Mouse (Mus musculus) midbrain, postnatal 0 days (tissue): ENCODE results near the gene Olfr16. TPM values are rescaled to one million over a fixed set of nuclear protein-coding genes. Genes with fewer than 3 reads are reported as not detected.
A peak's percentile ranks its signal among the peaks of the same experiment; 100 is the strongest.

ENCODE experiments used
- ATAC-seq: fragments of 200-750 bp; cut with Nextera tagmentation; 2 replicates; pipeline ENCODE4 v1.8.0; 2017; ENCODE audit warnings: moderate number of reproducible peaks, mild to moderate bottlenecking, moderate TSS enrichment, moderate library complexity; ENCODE audit not compliant: low FRiP score
- DNase-seq: peaks from one replicate; pipeline ENCODE4 v3.0.0-alpha.2; 2015; ENCODE audit warnings: low spot score
- H3K27ac ChIP-seq: fragments of 300-500 bp; sonication (generic); 2 replicates; pipeline ENCODE4 v1.5.1; 2014; ENCODE audit warnings: low read depth, mild to moderate bottlenecking, low read length, mixed read lengths
- H3K27me3 ChIP-seq: fragments of 300-500 bp; sonication (generic); 2 replicates; pipeline ENCODE4 v1.6.1; 2014; ENCODE audit warnings: low read length, control low read depth, mixed read lengths; ENCODE audit not compliant: insufficient read depth
- H3K36me3 ChIP-seq: fragments of 300-500 bp; sonication (generic); 2 replicates; pipeline ENCODE4 v1.6.1; 2014; ENCODE audit warnings: low read length, control low read depth, mixed read lengths; ENCODE audit not compliant: insufficient read depth
- H3K4me1 ChIP-seq: fragments of 300-500 bp; sonication (generic); 2 replicates; pipeline ENCODE4 v1.6.1; 2014; ENCODE audit warnings: mild to moderate bottlenecking, control low read depth, antibody characterized with exemption, low read length, mixed read lengths; ENCODE audit not compliant: insufficient read depth
- H3K4me2 ChIP-seq: fragments of 300-500 bp; sonication (generic); 2 replicates; pipeline ENCODE4 v1.6.1; 2014; ENCODE audit warnings: low read depth, mild to moderate bottlenecking, low read length, mixed read lengths; ENCODE audit not compliant: poor library complexity, severe bottlenecking
- H3K4me3 ChIP-seq: fragments of 300-500 bp; sonication (generic); 2 replicates; pipeline ENCODE4 v1.5.1; 2014; ENCODE audit warnings: low read depth, mild to moderate bottlenecking, low read length, moderate library complexity
- H3K9ac ChIP-seq: fragments of 300-500 bp; sonication (generic); replicated peaks from 2 replicates; pipeline ENCODE4 v1.6.1; 2014; ENCODE audit warnings: mild to moderate bottlenecking, low read length, moderate library complexity, mixed read lengths; ENCODE audit not compliant: poor library complexity, severe bottlenecking
- H3K9me3 ChIP-seq: fragments of 300-500 bp; sonication (generic); 2 replicates; pipeline ENCODE4 v1.6.1; 2016; ENCODE audit warnings: low read length, control low read depth
- CTCF ChIP-seq: IDR thresholded peaks from 2 replicates; pipeline ENCODE4 v1.5.1; 2016; ENCODE audit warnings: antibody characterized with exemption, mild to moderate bottlenecking
- WGBS: fragments of 180-500 bp; shearing (Covaris S2); extraction: QIAGEN DNeasy Blood & Tissue Kit; methylation state at CpG from one replicate; pipeline ENCODE4 v1.1.7; 2014; 5-methylcytosine and 5-hydroxymethylcytosine counted together
- polyA plus RNA-seq: library from polyadenylated mRNA; unstranded; fragments of >200 nt; fragmentation: Nextera tagmentation; extraction: Ambion mirVana; gene quantifications from 2 replicates; pipeline ENCODE4 v1.2.1, GENCODE M21; 2015
- total RNA-seq: library from RNA; depleted of rRNA; stranded (reverse); fragments of >200 nt; gene quantifications from 2 replicates; pipeline ENCODE4 v1.2.3, GENCODE M21; 2014; rRNA removed

Olfr16 gene
- total and polyA plus RNA-seq, 2 experiments from 2014 or later: not detected

GRCm38 (mm10) chr1:172955376-172955775, 5.2 kb downstream of the Olfr16 start:
- Histone ChIP-seq H3K4me1 (no peaks in the 10 kb centered on the region), H3K9me3 (no peaks in the 10 kb centered on the region), H3K27me3 (no peaks in the 10 kb centered on the region), H3K36me3 (no peaks in the 10 kb centered on the region), H3K27ac (no peak overlapping the region), H3K9ac (no peak overlapping the region), H3K4me3 (no peak overlapping the region), H3K4me2 (no peak overlapping the region)
- ATAC-seq (0 out of 2 replicates have a peak, but pooled peaks have one; percentile 23), DNase-seq (no peak)
- 62% methylated on average over 4 of the region's 4 CpGs for WGBS
- no peak for TF ChIP-seq CTCF

DNA sequence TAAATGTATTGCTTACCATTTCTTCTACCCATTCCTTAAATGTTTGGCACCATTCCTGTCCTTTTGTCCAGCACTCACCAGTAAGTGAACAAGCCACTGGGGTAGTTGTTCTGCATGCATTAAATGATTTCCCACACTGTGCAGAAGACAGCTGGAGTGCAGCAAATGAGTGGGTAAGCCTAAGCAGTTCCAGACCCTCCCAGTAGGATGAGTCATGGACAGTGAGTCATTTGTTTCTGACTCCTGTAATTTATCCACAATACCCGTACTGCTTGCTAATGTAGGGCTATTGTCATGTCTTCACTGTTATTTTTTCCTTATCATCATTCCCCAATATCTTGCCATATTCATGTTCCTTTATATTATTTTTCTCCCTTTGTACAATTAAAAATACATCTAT, 10.2 kb downstream of the Olfr16 start:
- no peak for DNase-seq
- Histone ChIP-seq H3K9ac (no peak overlapping the region), H3K36me3 (no peaks in the 10 kb centered on the region), H3K4me2 (no peak overlapping the region), H3K9me3 (no peaks in the 10 kb centered on the region), H3K4me1 (no peaks in the 10 kb centered on the region), H3K27me3 (no peaks in the 10 kb centered on the region), H3K4me3 (no peak overlapping the region), H3K27ac (no peak overlapping the region)
- ATAC-seq: no peak
- WGBS: 66% methylated on average over 1 of the region's 1 CpGs
- no peak for TF ChIP-seq CTCF

DNA sequence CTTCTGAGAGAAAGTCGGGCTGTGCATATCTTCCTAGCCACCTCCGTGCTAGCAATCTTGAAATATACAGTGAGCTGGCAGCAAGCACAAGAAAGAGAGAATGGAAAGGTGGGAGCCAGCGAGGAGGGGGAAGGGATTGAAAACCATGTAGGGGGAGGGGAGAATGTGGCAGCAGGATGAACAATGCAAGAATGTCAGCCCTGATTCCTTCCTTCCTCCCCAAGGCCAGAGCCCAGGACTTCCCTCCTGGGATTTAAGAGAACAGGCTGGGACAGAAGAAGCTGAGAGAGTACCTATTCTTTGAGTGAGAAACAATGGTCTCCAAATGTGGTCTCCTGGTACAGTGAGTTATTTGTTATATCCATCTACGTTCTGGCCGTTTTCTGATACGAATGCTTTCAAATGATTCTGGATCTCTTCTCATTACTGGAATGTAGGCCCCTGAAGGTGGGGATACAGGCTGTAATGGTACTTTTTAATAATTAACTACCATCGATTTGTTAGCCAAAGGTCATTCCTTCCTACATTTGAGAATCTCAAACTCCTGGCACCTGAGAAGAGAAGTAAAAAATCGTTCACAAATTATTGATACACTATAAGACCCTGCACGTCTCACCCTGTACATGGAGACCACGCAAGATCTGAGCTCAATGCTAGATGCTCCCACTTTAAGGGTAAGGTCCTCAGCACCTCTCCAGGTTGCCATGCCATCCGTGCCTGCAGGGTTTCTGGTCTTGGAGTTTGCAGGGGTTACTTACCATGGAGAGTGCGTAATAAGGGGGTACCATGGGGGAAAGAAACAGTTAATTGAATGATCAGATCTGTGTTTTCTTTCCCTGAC, 39.8 kb downstream of the Olfr16 start:
- no peak; the same call in 1 of the 2 replicates for ATAC-seq
- H3K9ac ChIP-seq: no peak overlapping the region

GRCm38 (mm10) chr1:172990635-172991009, 40.4 kb downstream of the Olfr16 start:
- no peak for TF ChIP-seq CTCF
- H3K9me3 ChIP-seq: no peaks in the 10 kb centered on the region
- no peak overlapping the region for H3K27ac ChIP-seq
- 72% methylated on average over 3 of the region's 3 CpGs for WGBS
- no peak overlapping the region for H3K9ac ChIP-seq
- H3K4me3 ChIP-seq: no peak overlapping the region
- no peaks in the 10 kb centered on the region for H3K4me1 ChIP-seq
- H3K4me2 ChIP-seq: no peak overlapping the region
- no peaks in the 10 kb centered on the region for H3K27me3 ChIP-seq
- ATAC-seq: no peak
- no peak for DNase-seq
- H3K36me3 ChIP-seq: no peaks in the 10 kb centered on the region

More for the DNA sequence above, 39.8 kb downstream of the Olfr16 start:
- WGBS: 80% methylated on average over 12 of the region's 12 CpGs
- H3K4me1 ChIP-seq: no peaks in the 10 kb centered on the region
- no peak overlapping the region for H3K27ac ChIP-seq
- DNase-seq: no peak
- H3K4me3 ChIP-seq: no peak overlapping the region
- H3K9me3 ChIP-seq: no peaks in the 10 kb centered on the region
- no peaks in the 10 kb centered on the region for H3K36me3 ChIP-seq
- no peak overlapping the region for H3K4me2 ChIP-seq
- no peaks in the 10 kb centered on the region for H3K27me3 ChIP-seq
- TF ChIP-seq CTCF: no peak

Other genes with a start within 250 kb of the Olfr16 start
- gene Apcs, start 55.4 kb upstream of the Olfr16 start, total RNA-seq: not detected in 2 replicates
- gene Apcs, start 55.4 kb upstream of the Olfr16 start, polyA plus RNA-seq: not detected in 2 replicates
- gene Olfr1408, start 187.0 kb downstream of the Olfr16 start, total RNA-seq: not detected in 2 replicates
- not detected in 2 replicates for gene Olfr1408, start 187.0 kb downstream of the Olfr16 start, polyA plus RNA-seq
- not detected in 2 replicates for gene Olfr1406, start 240.2 kb downstream of the Olfr16 start, total RNA-seq
- not detected in 2 replicates for gene Olfr1406, start 240.2 kb downstream of the Olfr16 start, polyA plus RNA-seq
- not detected in 2 replicates for gene Olfr218, start 247.4 kb downstream of the Olfr16 start, total RNA-seq
- not detected in 2 replicates for gene Olfr218, start 247.4 kb downstream of the Olfr16 start, polyA plus RNA-seq